Mouse (Mus musculus): ENCODE measurements around the gene Hoxa5.

The Hoxa5 gene

GRCm38 (mm10) chr6:52240389-52241000 lies 36.1 kb upstream of the Hoxa5 start, which contains the start of gene Hoxa10:
Hoxa10 (minus strand) TSS chr6:52240854.
- no peak for DNase-seq (ENCODE audit: low read depth, low spot score)

- no peak for DNase-seq (ENCODE audit: low read depth, low spot score)
These were observed 35.4 kb upstream of the Hoxa5 start for GRCm38 (mm10) chr6:52239625-52240388.

GRCm38 (mm10) chr6:52238976-52239375 lies 34.6 kb upstream of the Hoxa5 start:
- no peak for DNase-seq (ENCODE audit: low read depth, low spot score)

- no peak for DNase-seq (ENCODE audit: low read depth, low spot score)
These were observed 33.8 kb upstream of the Hoxa5 start for GRCm38 (mm10) chr6:52238155-52238545.

- DNase-seq (ENCODE audit: low read depth, low spot score) = no peak
These were observed 33.2 kb upstream of the Hoxa5 start for GRCm38 (mm10) chr6:52237346-52238154.

- DNase-seq (ENCODE audit: low read depth, low spot score) = no peak
These were observed 32.4 kb upstream of the Hoxa5 start for GRCm38 (mm10) chr6:52236806-52237205.

- DNase-seq (ENCODE audit: low read depth, low spot score) = no peak
These were observed 31.5 kb upstream of the Hoxa5 start for GRCm38 (mm10) chr6:52235866-52236265.

GRCm38 (mm10) chr6:52235267-52235666 lies 30.9 kb upstream of the Hoxa5 start:
- DNase-seq (ENCODE audit: low read depth, low spot score) = no peak

GRCm38 (mm10) chr6:52234428-52235140 lies 30.2 kb upstream of the Hoxa5 start:
- DNase-seq (ENCODE audit: low read depth, low spot score) = no peak

GRCm38 (mm10) chr6:52233546-52234427 lies 29.4 kb upstream of the Hoxa5 start:
- no peak for DNase-seq (ENCODE audit: low read depth, low spot score)

GRCm38 (mm10) chr6:52232984-52233545 lies 28.7 kb upstream of the Hoxa5 start:
- DNase-seq (ENCODE audit: low read depth, low spot score) = no peak

- no peak for DNase-seq (ENCODE audit: low read depth, low spot score)
These were observed 28.2 kb upstream of the Hoxa5 start for GRCm38 (mm10) chr6:52232568-52232965.

GRCm38 (mm10) chr6:52231885-52232567 lies 27.6 kb upstream of the Hoxa5 start:
- DNase-seq (ENCODE audit: low read depth, low spot score) = no peak

GRCm38 (mm10) chr6:52230516-52231165 lies 26.3 kb upstream of the Hoxa5 start, which contains the start of gene Hoxa9:
Hoxa9 (minus strand) TSS chr6:52231089.
- DNase-seq (ENCODE audit: low read depth, low spot score) = no peak

- DNase-seq (ENCODE audit: low read depth, low spot score) = no peak
These were observed 25.4 kb upstream of the Hoxa5 start for GRCm38 (mm10) chr6:52229558-52230416.

- DNase-seq (ENCODE audit: low read depth, low spot score) = no peak
These were observed 24.4 kb upstream of the Hoxa5 start for GRCm38 (mm10) chr6:52228475-52229465.
